Mouse (Mus musculus): Measurements from ENCODE around the gene Bet1l. TPM values are rescaled to one million over a fixed set of nuclear protein-coding genes. Genes with fewer than 3 reads are reported as not detected.

Gene Bet1l
- total RNA-seq, 2 experiments from 2014 or later: 24.6 to 24.8 TPM

- peak within 1 kb of the TSS; percentile 90 for H3K27ac ChIP-seq
- H3K4me3 ChIP-seq: peak within 1 kb of the TSS; percentile 75
- no peak for TF ChIP-seq CTCF (IDR thresholded peaks at IDR 0.05)
- peak; percentile 86 to 89 for DNase-seq (ENCODE audit: extremely low spot score in 1 of 2, low spot score in 2 of 2)
- intact Hi-C loops (cut with DNase I): loop anchor here (1.0 to 5.0 kb wide), 2 partner anchors 25 to 315 kb away; partner anchors contain the start of genes Rnh1 and Sirt3
Measured at GRCm38 (mm10) chr7:140856785-140857549, 410 bp downstream of the Bet1l start, which contains the start of gene Ric8a. Gene Ric8a, plus strand, starts transcription at chr7:140856957.

- intact Hi-C loops (cut with DNase I): loop anchor here (5.0 kb wide), 1 partner anchor 316 kb away; the partner anchor contains the start of gene Rnh1
- DNase-seq (ENCODE audit: extremely low spot score in 1 of 2, low spot score in 2 of 2): peak; percentile 74 to 82
- TF ChIP-seq CTCF (IDR thresholded peaks at IDR 0.05): no peak
- Histone ChIP-seq H3K27ac (peak within 1 kb of the TSS; percentile 90), H3K4me3 (peak within 1 kb of the TSS; percentile 75)
Measured at GRCm38 (mm10) chr7:140855860-140856784, 1.3 kb downstream of the Bet1l start, which contains the start of gene Gm45785. Gene Gm45785, minus strand, starts transcription at chr7:140856331.

GRCm38 (mm10) chr7:140855181-140855580 lies 2.2 kb downstream of the Bet1l start:
- Histone ChIP-seq H3K27ac (peak overlapping the region; percentile 90), H3K4me3 (peak overlapping the region; percentile 75)
- intact Hi-C loops (cut with DNase I): loop anchor here (5.0 kb wide), 1 partner anchor 317 kb away; the partner anchor contains the start of gene Rnh1
- DNase-seq (ENCODE audit: extremely low spot score in 1 of 2, low spot score in 2 of 2): no peak
- TF ChIP-seq CTCF (IDR thresholded peaks at IDR 0.05): no peak

GRCm38 (mm10) chr7:140854483-140854882 lies 2.9 kb downstream of the Bet1l start:
- intact Hi-C loops (cut with DNase I): no loop called here
- TF ChIP-seq CTCF (IDR thresholded peaks at IDR 0.05): no peak
- no peak for DNase-seq (ENCODE audit: extremely low spot score in 1 of 2, low spot score in 2 of 2)
- H3K4me3 ChIP-seq: no peak overlapping the region
- H3K27ac ChIP-seq: no peak overlapping the region

GRCm38 (mm10) chr7:140853386-140853785 lies 4.0 kb downstream of the Bet1l start:
- TF ChIP-seq CTCF (IDR thresholded peaks at IDR 0.05): no peak

GRCm38 (mm10) chr7:140851916-140852315 lies 5.5 kb downstream of the Bet1l start:
- DNase-seq (ENCODE audit: extremely low spot score in 1 of 2, low spot score in 2 of 2): no peak
- intact Hi-C loops (cut with DNase I): no loop called here
- H3K27ac ChIP-seq: no peak overlapping the region
- no peak overlapping the region for H3K4me3 ChIP-seq
- TF ChIP-seq CTCF (IDR thresholded peaks at IDR 0.05): no peak

More at GRCm38 (mm10) chr7:140853386-140853785, 4.0 kb downstream of the Bet1l start:
- Histone ChIP-seq H3K27ac (no peak overlapping the region), H3K4me3 (no peak overlapping the region)
- intact Hi-C loops (cut with DNase I): no loop called here
- DNase-seq (ENCODE audit: extremely low spot score in 1 of 2, low spot score in 2 of 2): no peak

- no peak overlapping the region for H3K27ac ChIP-seq
- DNase-seq (ENCODE audit: extremely low spot score in 1 of 2, low spot score in 2 of 2): no peak
- intact Hi-C loops (cut with DNase I): loop anchor here (5.0 kb wide), 1 partner anchor 34 kb away; the partner anchor contains the start of genes Psmd13 and Sirt3
- H3K4me3 ChIP-seq: no peak overlapping the region
- TF ChIP-seq CTCF (IDR thresholded peaks at IDR 0.05): no peak
Measured at GRCm38 (mm10) chr7:140848591-140848990, 8.8 kb downstream of the Bet1l start.

- intact Hi-C loops (cut with DNase I): loop anchor here (5.0 kb wide), 1 partner anchor 34 kb away; the partner anchor contains the start of genes Psmd13 and Sirt3
- Histone ChIP-seq H3K27ac (no peak within 1 kb of the TSS), H3K4me3 (no peak within 1 kb of the TSS)
- no peak for TF ChIP-seq CTCF (IDR thresholded peaks at IDR 0.05)
- no peak for DNase-seq (ENCODE audit: extremely low spot score in 1 of 2, low spot score in 2 of 2)
Measured at GRCm38 (mm10) chr7:140847755-140848580, 9.4 kb downstream of the Bet1l start, which contains the start of gene Odf3. Gene Odf3, plus strand, starts transcription at chr7:140847805.

GRCm38 (mm10) chr7:140846676-140847075 lies 10.7 kb downstream of the Bet1l start:
- no peak overlapping the region for H3K27ac ChIP-seq
- intact Hi-C loops (cut with DNase I): loop anchor here (5.0 kb wide), 1 partner anchor 36 kb away; the partner anchor contains the start of genes Psmd13 and Sirt3
- no peak overlapping the region for H3K4me3 ChIP-seq
- TF ChIP-seq CTCF (IDR thresholded peaks at IDR 0.05): no peak
- no peak for DNase-seq (ENCODE audit: extremely low spot score in 1 of 2, low spot score in 2 of 2)

- H3K27ac ChIP-seq: no peak overlapping the region
- no peak for DNase-seq (ENCODE audit: extremely low spot score in 1 of 2, low spot score in 2 of 2)
- intact Hi-C loops (cut with DNase I): loop anchor here (1.0 to 5.0 kb wide), 3 partner anchors 37 to 331 kb away; partner anchors contain the start of genes Psmd13 and Sirt3
- no peak overlapping the region for H3K4me3 ChIP-seq
- no peak for TF ChIP-seq CTCF (IDR thresholded peaks at IDR 0.05)
Measured at GRCm38 (mm10) chr7:140845683-140846082, 11.7 kb downstream of the Bet1l start.

All from left cerebral cortex, adult 2 months (tissue).